Mouse (Mus musculus): ENCODE results near the gene Ddx60.

Gene Ddx60

DNA sequence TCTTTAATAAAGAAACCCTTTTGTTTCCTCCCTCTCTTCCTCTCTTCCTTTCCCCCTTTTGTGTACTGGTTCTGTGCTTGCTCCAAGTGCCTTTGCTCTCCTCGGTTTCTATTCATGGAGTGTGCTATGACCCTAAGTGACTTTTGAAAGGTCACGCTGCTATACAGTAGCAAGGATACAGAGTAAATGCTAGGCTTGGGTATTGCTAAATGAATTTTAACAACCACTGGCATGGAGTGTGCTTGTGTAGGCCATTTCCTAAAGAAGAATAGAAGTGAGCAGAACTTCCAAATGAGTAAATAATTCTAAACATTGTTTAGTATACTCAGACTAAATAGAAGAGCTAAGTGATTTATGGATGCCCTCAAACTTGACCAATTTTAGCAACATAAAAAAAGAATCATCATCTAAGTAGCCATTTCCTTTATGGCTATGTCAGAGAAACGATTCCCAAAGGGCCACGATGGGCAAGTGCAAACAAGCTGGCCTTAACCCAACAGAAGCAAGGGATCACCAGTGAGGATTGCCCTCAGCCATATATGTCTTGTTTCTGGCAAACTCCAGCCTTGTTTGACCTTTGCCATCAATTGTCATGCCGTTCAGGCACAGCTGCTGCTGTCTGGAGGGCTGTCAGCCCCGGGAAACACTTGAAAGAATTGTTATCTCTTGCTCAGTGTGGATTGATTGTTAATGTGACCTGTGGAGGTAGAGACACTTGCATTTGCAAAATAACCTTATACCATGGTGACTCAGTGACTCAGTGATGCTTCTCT, 58.0 kb downstream of the Ddx60 start:
- no peak for DNase-seq (ENCODE audit: low spot score)

- DNase-seq (ENCODE audit: low spot score), result no peak
These were observed 61.6 kb downstream of the Ddx60 start for GRCm38 (mm10) chr8:61989464-61989863.

GRCm38 (mm10) chr8:61992796-61993195, 64.9 kb downstream of the Ddx60 start:
- no peak for DNase-seq (ENCODE audit: low spot score)

DNA sequence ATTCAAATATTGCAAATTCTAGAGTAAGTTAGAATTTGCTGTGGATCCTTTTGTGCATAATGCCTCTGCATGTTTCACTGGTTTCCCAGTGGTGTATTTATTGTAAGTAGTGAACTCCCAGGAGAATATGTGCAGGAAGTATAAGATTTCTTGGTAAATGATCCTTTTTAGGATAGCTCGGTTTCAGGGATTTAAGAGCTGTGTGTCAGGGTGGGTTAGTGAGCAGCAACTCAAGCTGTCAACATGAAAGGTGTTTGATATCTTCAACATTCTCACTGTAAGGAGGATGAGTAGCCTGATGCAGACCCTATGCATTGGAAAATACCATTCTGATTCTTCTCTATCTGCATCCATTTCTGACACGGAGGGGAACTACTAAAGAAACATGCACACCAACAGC, 69.2 kb downstream of the Ddx60 start:
- DNase-seq (ENCODE audit: low spot score), result no peak

- no peak for DNase-seq (ENCODE audit: low spot score)
These were observed 86.3 kb downstream of the Ddx60 start for GRCm38 (mm10) chr8:62014166-62014565.

- no peak for DNase-seq (ENCODE audit: low spot score)
These were observed 86.7 kb downstream of the Ddx60 start for GRCm38 (mm10) chr8:62014582-62014981.

- no peak for DNase-seq (ENCODE audit: low spot score)
These were observed 106.5 kb downstream of the Ddx60 start for GRCm38 (mm10) chr8:62034351-62034750.

DNA sequence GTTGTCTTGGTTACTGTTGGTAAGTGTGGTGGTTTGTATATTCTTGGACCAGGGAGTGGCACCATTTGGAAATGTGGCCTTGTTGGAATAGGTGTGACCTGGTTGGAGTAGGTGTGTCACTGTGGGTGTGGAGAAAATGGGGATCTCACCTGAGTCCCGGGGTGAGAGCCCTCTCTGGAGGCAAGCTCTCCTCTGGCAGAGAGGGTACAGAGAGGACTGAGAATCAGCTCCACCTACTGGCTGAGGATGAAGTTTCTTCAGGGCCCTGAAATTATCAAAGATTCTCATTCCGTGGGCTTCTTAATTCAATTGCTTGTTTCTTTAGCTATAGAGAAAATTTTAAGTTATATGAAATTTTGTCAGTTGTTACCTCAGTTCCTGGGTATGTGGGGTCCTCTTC, 118.9 kb downstream of the Ddx60 start:
- DNase-seq (ENCODE audit: low spot score), result no peak

- no peak for DNase-seq (ENCODE audit: low spot score)
These were observed 132.5 kb downstream of the Ddx60 start for GRCm38 (mm10) chr8:62060357-62060756.

- DNase-seq (ENCODE audit: low spot score), result no peak
These were observed 140.4 kb downstream of the Ddx60 start for GRCm38 (mm10) chr8:62068305-62068704.

DNA sequence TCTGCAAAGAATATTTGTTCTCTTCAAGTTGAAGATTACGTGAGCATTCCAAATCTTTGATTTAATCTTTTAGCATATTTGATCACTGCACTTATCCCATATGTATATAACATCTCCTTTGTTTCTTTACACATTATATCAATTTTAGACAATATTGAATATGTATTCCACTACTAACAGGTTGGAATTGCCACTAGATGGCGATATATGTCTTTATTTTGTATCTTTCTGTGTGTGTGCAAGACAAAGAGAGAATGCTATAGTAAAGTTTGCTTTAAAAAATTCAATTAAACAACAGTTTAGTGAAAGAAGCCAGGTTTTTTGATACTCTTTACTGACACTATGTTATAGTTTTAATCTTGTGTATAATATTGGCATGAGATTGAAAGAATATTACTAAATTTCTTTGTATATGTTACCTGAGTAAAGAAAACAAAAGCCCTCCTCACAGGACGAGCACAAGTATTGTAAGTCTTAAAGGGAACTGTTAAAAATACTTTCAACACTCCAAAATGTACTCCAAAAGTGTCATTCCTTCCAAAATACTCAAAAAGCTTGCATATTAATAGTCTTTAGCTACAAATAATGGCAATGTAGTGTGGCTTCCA, 152.4 kb downstream of the Ddx60 start:
- peak; percentile 29 for DNase-seq (ENCODE audit: low spot score)

DNA sequence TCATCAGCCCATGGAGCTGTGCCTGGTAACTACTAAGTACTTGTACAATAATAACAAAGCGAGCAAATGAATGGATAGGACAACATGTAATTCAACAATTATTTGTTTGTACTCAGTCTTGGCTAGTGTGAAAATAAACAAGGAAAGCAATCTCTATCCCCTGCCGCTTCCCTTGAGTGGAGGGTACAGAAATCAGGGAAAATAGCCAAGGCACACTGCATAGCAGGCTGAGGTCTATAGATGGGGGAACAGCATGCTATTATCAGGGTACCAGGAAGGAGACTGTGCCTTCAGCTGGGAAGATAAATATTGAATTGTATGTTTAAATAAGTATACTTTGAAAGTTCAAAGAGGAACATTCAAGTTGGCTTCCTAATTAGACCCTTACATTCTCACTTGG, 153.9 kb downstream of the Ddx60 start:
- no peak for DNase-seq (ENCODE audit: low spot score)

Data from layer of hippocampus, adult 11-12 months (tissue).